Mouse (Mus musculus): ENCODE measurements around the gene Gm12887.

Gene Gm12887

DNA sequence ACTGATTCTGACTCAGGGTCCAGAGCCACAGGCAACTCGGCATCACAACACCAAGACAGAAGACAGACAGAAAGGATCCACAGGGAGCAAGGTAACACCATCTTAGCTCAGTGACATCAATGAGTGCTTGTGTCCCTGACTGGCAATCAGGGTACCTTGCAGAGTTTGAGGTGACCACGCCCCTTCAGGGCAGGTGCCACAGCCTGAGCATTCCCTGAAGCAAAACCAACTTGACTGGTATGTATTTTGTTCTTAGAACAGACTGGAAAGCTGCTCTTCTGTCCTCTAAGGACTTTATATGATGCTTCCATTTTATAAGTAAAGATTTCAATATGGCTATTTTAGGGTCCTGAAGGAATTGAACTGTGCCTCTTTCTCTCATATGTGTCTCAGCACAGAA is at the start of gene Gm12887:
TSS of gene Gm12887 (minus strand) at position 101 of the 400 bp plus-strand sequence.
- DNase-seq (ENCODE audit: low spot score) = no peak

DNA sequence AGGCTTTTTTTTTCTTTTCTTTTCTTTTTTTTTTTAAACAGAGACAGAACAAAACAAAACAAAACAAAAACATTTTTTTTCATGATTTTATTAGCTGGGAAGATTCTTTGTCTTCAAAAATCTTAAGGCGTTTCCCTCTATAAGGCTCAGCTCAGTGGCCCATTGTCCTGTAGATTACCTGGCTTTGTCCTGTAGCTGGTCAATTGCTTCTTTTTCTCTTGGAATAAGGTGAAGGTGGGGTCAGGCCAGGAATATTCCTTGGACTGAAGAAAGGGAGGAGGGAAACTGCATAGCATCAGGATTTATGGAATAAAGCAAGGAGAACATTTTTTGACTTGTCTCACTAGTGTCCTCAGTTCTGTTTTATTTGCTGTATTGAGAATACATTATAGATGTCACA is 35.1 kb upstream of the Gm12887 start:
- no peak for DNase-seq (ENCODE audit: low spot score)

Measured in lung, postnatal 25 days (tissue).